Mouse (Mus musculus) small intestine, adult 2 months (tissue): Measurements from ENCODE around the gene Aqp9.

Source experiments
- CTCF ChIP-seq: fragments of 200-500 bp; IDR thresholded peaks from 2 replicates; pipeline ENCODE4 v1.5.1; 2012; ENCODE audit warnings: low read depth, mild to moderate bottlenecking, control low read depth, inconsistent platforms, low read length, moderate library complexity, mixed read lengths; ENCODE audit not compliant: insufficient replicate concordance, insufficient read length; ENCODE audit errors: extremely low read depth
- POLR2A ChIP-seq: fragments of 200-500 bp; IDR thresholded peaks from 2 replicates; pipeline ENCODE4 v1.6.1; 2012; ENCODE audit warnings: low read depth, mild to moderate bottlenecking, control low read depth, inconsistent platforms, low read length, moderate library complexity

DNA sequence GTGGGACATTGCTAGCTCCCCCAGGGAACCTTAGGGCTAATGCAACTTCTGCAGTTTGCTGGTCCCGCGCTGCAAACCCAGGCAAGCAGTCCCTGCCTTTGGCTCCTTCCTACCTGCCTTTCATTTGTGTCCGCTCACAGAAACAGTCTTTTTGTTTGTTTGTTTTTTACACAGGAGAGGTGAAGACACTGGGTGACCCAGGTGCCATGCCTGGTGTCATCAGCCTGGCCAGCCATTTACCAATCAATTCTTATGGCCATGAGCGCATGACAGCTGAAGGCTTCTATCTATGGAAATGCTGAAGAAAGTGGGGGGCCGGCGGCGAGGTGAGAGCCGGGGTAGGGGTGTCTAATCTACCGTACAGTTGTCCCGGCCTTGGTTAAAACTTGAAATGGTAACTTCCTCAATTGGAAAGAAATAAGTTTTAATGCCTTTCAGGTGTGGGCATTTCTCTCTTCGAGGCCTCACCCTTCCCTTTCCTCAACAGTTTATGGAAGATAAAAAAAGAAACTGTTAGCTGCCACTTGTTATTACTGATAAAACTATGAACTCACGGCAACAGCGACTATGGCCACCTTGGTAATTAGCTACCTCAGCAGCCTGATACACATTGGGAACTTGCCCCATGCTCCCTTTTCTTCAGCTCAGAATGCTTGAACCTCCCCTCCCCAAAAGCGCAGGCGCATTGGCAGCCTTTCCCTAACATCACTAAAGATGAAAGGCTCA lies 10.4 kb downstream of the Aqp9 start:
- TF ChIP-seq POLR2A (no peak), CTCF (no peak)
